Mouse (Mus musculus) ovary, postnatal 36 days (tissue): ENCODE results near the gene Tstd3.
A peak's percentile ranks its signal among the peaks of the same experiment; 100 is the strongest.

Source experiments
- DNase-seq: peaks from one replicate; pipeline ENCODE4 v3.0.0; 2022; ENCODE audit warnings: low spot score, mixed read lengths

The Tstd3 gene

GRCm38 (mm10) chr4:21766863-21767304, at the start of gene Tstd3, which contains the start of gene Usp45:
TSS of gene Tstd3 (minus strand) at chr4:21767212.
TSS of gene Usp45 (plus strand) at chr4:21767156.
- DNase-seq, result peak; percentile 71

GRCm38 (mm10) chr4:21814029-21814428, 47.0 kb upstream of the Tstd3 start:
- DNase-seq, result peak; percentile 8

GRCm38 (mm10) chr4:21812635-21813034, 45.6 kb upstream of the Tstd3 start:
- DNase-seq, result no peak

- DNase-seq, result no peak
Observed at GRCm38 (mm10) chr4:21810608-21811007, 43.6 kb upstream of the Tstd3 start.

- DNase-seq, result no peak
Observed at GRCm38 (mm10) chr4:21807204-21807603, 40.2 kb upstream of the Tstd3 start.

- DNase-seq, result no peak
Observed at GRCm38 (mm10) chr4:21801620-21802019, 34.6 kb upstream of the Tstd3 start.

- DNase-seq, result no peak
Observed at GRCm38 (mm10) chr4:21801013-21801412, 34.0 kb upstream of the Tstd3 start.

- DNase-seq, result no peak
Observed at GRCm38 (mm10) chr4:21793631-21794030, 26.6 kb upstream of the Tstd3 start.

- no peak for DNase-seq
Observed at GRCm38 (mm10) chr4:21789836-21790235, 22.8 kb upstream of the Tstd3 start.

GRCm38 (mm10) chr4:21788903-21789302, 21.9 kb upstream of the Tstd3 start:
- no peak for DNase-seq

- no peak for DNase-seq
Observed at GRCm38 (mm10) chr4:21786268-21786667, 19.3 kb upstream of the Tstd3 start.

- no peak for DNase-seq
Observed at GRCm38 (mm10) chr4:21780816-21781726, 14.1 kb upstream of the Tstd3 start.

- no peak for DNase-seq
Observed at GRCm38 (mm10) chr4:21776946-21777265, 9.9 kb upstream of the Tstd3 start.

- peak; percentile 91 for DNase-seq
Observed at GRCm38 (mm10) chr4:21776091-21776945, 9.3 kb upstream of the Tstd3 start.

GRCm38 (mm10) chr4:21772306-21772705, 5.3 kb upstream of the Tstd3 start:
- DNase-seq, result no peak

GRCm38 (mm10) chr4:21771064-21771463, 4.1 kb upstream of the Tstd3 start:
- DNase-seq, result no peak

GRCm38 (mm10) chr4:21766171-21766862, 695 bp downstream of the Tstd3 start:
- no peak for DNase-seq

GRCm38 (mm10) chr4:21763827-21764226, 3.2 kb downstream of the Tstd3 start:
- no peak for DNase-seq

GRCm38 (mm10) chr4:21761416-21762160, 5.4 kb downstream of the Tstd3 start:
- no peak for DNase-seq

GRCm38 (mm10) chr4:21758860-21759259, 8.2 kb downstream of the Tstd3 start:
- DNase-seq, result no peak

- no peak for DNase-seq
Observed at GRCm38 (mm10) chr4:21755123-21755789, 11.8 kb downstream of the Tstd3 start.
